Mouse (Mus musculus) hindbrain, embryonic 14.5 days (tissue): ENCODE measurements at regions not wholly inside any gene's neighbourhood (a gene's known extent, or its start where the extent isn't known, plus 50 kb on each side); places are given as distances from the start of the nearest gene placed in this dataset.

Experiments used
- ATAC-seq: fragments of 200-750 bp; cut with Nextera tagmentation; 2 replicates; pipeline ENCODE4 v1.8.0; 2017; ENCODE audit warnings: moderate number of reproducible peaks, mild to moderate bottlenecking, moderate TSS enrichment, moderate library complexity; ENCODE audit not compliant: low FRiP score
- DNase-seq: peaks from one replicate; pipeline ENCODE4 v3.0.0-alpha.2; 2015; ENCODE audit warnings: low spot score
- H3K27ac ChIP-seq: fragments of 300-500 bp; sonication (generic); 2 replicates; pipeline ENCODE4 v1.5.1; 2014; ENCODE audit warnings: mild to moderate bottlenecking, moderate library complexity
- H3K27me3 ChIP-seq: fragments of 300-500 bp; sonication (generic); 2 replicates; pipeline ENCODE4 v1.6.1; 2014; ENCODE audit warnings: mild to moderate bottlenecking, low read length, mixed read lengths; ENCODE audit not compliant: control insufficient read depth, insufficient read depth
- H3K36me3 ChIP-seq: fragments of 300-500 bp; sonication (generic); replicated peaks from 2 replicates; pipeline ENCODE4 v1.6.1; 2014; ENCODE audit not compliant: control insufficient read depth, insufficient read depth
- H3K4me1 ChIP-seq: fragments of 300-500 bp; sonication (generic); replicated peaks from 2 replicates; pipeline ENCODE4 v1.6.1; 2014; ENCODE audit warnings: antibody characterized with exemption, low read length, mixed read lengths; ENCODE audit not compliant: control insufficient read depth, insufficient read depth
- H3K4me2 ChIP-seq: fragments of 300-500 bp; sonication (generic); replicated peaks from 2 replicates; pipeline ENCODE4 v1.6.1; 2014; ENCODE audit warnings: mild to moderate bottlenecking, moderate library complexity
- H3K4me3 ChIP-seq: fragments of 300-500 bp; sonication (generic); replicated peaks from 2 replicates; pipeline ENCODE4 v1.5.1; 2014; ENCODE audit warnings: mild to moderate bottlenecking, low read length
- H3K9ac ChIP-seq: fragments of 300-500 bp; sonication (generic); 2 replicates; pipeline ENCODE4 v1.6.1; 2014
- H3K9me3 ChIP-seq: fragments of 300-500 bp; sonication (generic); 2 replicates; pipeline ENCODE4 v1.6.1; 2016; ENCODE audit warnings: low read length; ENCODE audit not compliant: control insufficient read depth
- WGBS: fragments of 180-500 bp; shearing (Covaris S2); extraction: QIAGEN DNeasy Blood & Tissue Kit; methylation state at CpG from one replicate; pipeline ENCODE4 v1.1.7; 2014; 5-methylcytosine and 5-hydroxymethylcytosine counted together

GRCm38 (mm10) chr11:89174967-89175366, 101.3 kb downstream of the Gm525 start:
- Histone ChIP-seq H3K36me3 (no peaks in the 10 kb centered on the region), H3K9ac (no peak overlapping the region), H3K27me3 (no peaks in the 10 kb centered on the region), H3K27ac (no peak overlapping the region), H3K4me3 (no peak overlapping the region), H3K4me2 (no peak overlapping the region), H3K9me3 (no peaks in the 10 kb centered on the region), H3K4me1 (no peaks in the 10 kb centered on the region)
- ATAC-seq (no peak), DNase-seq (no peak)
- 42% methylated on average over 6 of the region's 6 CpGs for WGBS

- no peak overlapping the region for H3K27ac ChIP-seq
- no peaks in the 10 kb centered on the region for H3K9me3 ChIP-seq
- DNase-seq: peak; percentile 96
- H3K4me1 ChIP-seq: no peaks in the 10 kb centered on the region
- WGBS: 12% methylated on average over 6 of the region's 6 CpGs
- H3K36me3 ChIP-seq: no peaks in the 10 kb centered on the region
- H3K27me3 ChIP-seq: peaks cover 3% of the 10 kb centered on the region; the same call in 1 of the 2 replicates
- no peak overlapping the region for H3K9ac ChIP-seq
- ATAC-seq: peak; percentile 21; the same call in 1 of the 2 replicates
- H3K4me3 ChIP-seq: no peak overlapping the region
- H3K4me2 ChIP-seq: no peak overlapping the region
Measured at GRCm38 (mm10) chr11:89165278-89165677, 91.6 kb downstream of the Gm525 start.

- Histone ChIP-seq H3K9me3 (no peaks in the 10 kb centered on the region), H3K4me2 (no peak overlapping the region), H3K4me1 (no peaks in the 10 kb centered on the region), H3K27ac (no peak overlapping the region), H3K27me3 (no peaks in the 10 kb centered on the region), H3K36me3 (no peaks in the 10 kb centered on the region), H3K9ac (no peak overlapping the region), H3K4me3 (no peak overlapping the region)
- ATAC-seq: no peak
- 81% methylated on average over 13 of the region's 13 CpGs for WGBS
- no peak for DNase-seq
Measured at GRCm38 (mm10) chr11:89153466-89154406, 80.1 kb downstream of the Gm525 start.

- Histone ChIP-seq H3K4me1 (0 out of 2 replicates have a peak, but pooled peaks cover 1% of the 10 kb centered on the region), H3K9me3 (no peaks in the 10 kb centered on the region)
- ATAC-seq: no peak
Measured at GRCm38 (mm10) chr11:89147990-89148389, 74.3 kb downstream of the Gm525 start.

GRCm38 (mm10) chr11:89145281-89145945, 71.8 kb downstream of the Gm525 start:
- no peaks in the 10 kb centered on the region for H3K9me3 ChIP-seq
- H3K4me2 ChIP-seq: no peak overlapping the region
- no peaks in the 10 kb centered on the region for H3K36me3 ChIP-seq
- H3K9ac ChIP-seq: no peak overlapping the region
- H3K4me3 ChIP-seq: no peak overlapping the region
- no peaks in the 10 kb centered on the region for H3K27me3 ChIP-seq
- H3K4me1 ChIP-seq: 0 out of 2 replicates have a peak, but pooled peaks cover 5% of the 10 kb centered on the region
- WGBS: 64% methylated on average over 19 of the region's 19 CpGs
- no peak overlapping the region for H3K27ac ChIP-seq
- DNase-seq: no peak
- ATAC-seq: no peak

More at GRCm38 (mm10) chr11:89147990-89148389, 74.3 kb downstream of the Gm525 start:
- no peak for DNase-seq
- WGBS: 96% methylated on average over 8 of the region's 8 CpGs
- no peak overlapping the region for H3K4me3 ChIP-seq
- H3K27me3 ChIP-seq: no peaks in the 10 kb centered on the region
- no peak overlapping the region for H3K27ac ChIP-seq
- H3K36me3 ChIP-seq: no peaks in the 10 kb centered on the region
- no peak overlapping the region for H3K4me2 ChIP-seq
- no peak overlapping the region for H3K9ac ChIP-seq

- Histone ChIP-seq H3K4me3 (no peak overlapping the region), H3K4me1 (0 out of 2 replicates have a peak, but pooled peaks cover 5% of the 10 kb centered on the region), H3K9ac (no peak overlapping the region), H3K27me3 (no peaks in the 10 kb centered on the region), H3K9me3 (no peaks in the 10 kb centered on the region), H3K4me2 (no peak overlapping the region), H3K36me3 (no peaks in the 10 kb centered on the region), H3K27ac (no peak overlapping the region)
- 34% methylated on average over 9 of the region's 9 CpGs for WGBS
- DNase-seq (no peak), ATAC-seq (no peak)
Measured at GRCm38 (mm10) chr11:89142527-89143154, 69.0 kb downstream of the Gm525 start.
